Mouse (Mus musculus) embryonic facial prominence, embryonic 10.5 days (tissue): ENCODE data around the gene Hist1h4h. TPM values are rescaled to one million over a fixed set of nuclear protein-coding genes. Genes with fewer than 3 reads are reported as not detected.

ENCODE experiments used
- DNase-seq: peaks from one replicate; pipeline ENCODE4 v3.0.0-alpha.2; 2017; ENCODE audit warnings: low spot score
- H3K27ac ChIP-seq: fragments of 300-500 bp; sonication (generic); replicated peaks from 2 replicates; pipeline ENCODE4 v1.5.1; 2016; ENCODE audit warnings: mild to moderate bottlenecking
- H3K27me3 ChIP-seq: fragments of 300-500 bp; sonication (generic); replicated peaks from 2 replicates; pipeline ENCODE4 v1.6.1; 2016; ENCODE audit warnings: low read depth, mild to moderate bottlenecking; ENCODE audit not compliant: poor library complexity, severe bottlenecking
- H3K36me3 ChIP-seq: fragments of 300-500 bp; sonication (generic); replicated peaks from 2 replicates; pipeline ENCODE4 v1.6.1; 2016; ENCODE audit warnings: mild to moderate bottlenecking, moderate library complexity
- H3K4me1 ChIP-seq: fragments of 300-500 bp; sonication (generic); 2 replicates; pipeline ENCODE4 v1.6.1; 2016
- H3K4me3 ChIP-seq: fragments of 300-500 bp; sonication (generic); 2 replicates; pipeline ENCODE4 v1.5.1; 2016; ENCODE audit warnings: mild to moderate bottlenecking, moderate library complexity
- H3K9me3 ChIP-seq: fragments of 300-500 bp; sonication (generic); 2 replicates; pipeline ENCODE4 v1.6.1; 2016; ENCODE audit warnings: mild to moderate bottlenecking
- WGBS: fragments of 180-500 bp; shearing (Covaris S2); methylation state at CpG from one replicate; pipeline ENCODE4 v1.1.7; 2016; 5-methylcytosine and 5-hydroxymethylcytosine counted together
- polyA plus RNA-seq: library from polyadenylated mRNA; unstranded; fragments of >200 nt; fragmentation: Nextera tagmentation; extraction: Ambion mirVana; gene quantifications from 2 replicates; pipeline ENCODE4 v1.2.1, GENCODE M21; 2016

Gene Hist1h4h
- polyA plus RNA-seq, result 2.7 and 3.0 TPM in 2 replicates

DNA sequence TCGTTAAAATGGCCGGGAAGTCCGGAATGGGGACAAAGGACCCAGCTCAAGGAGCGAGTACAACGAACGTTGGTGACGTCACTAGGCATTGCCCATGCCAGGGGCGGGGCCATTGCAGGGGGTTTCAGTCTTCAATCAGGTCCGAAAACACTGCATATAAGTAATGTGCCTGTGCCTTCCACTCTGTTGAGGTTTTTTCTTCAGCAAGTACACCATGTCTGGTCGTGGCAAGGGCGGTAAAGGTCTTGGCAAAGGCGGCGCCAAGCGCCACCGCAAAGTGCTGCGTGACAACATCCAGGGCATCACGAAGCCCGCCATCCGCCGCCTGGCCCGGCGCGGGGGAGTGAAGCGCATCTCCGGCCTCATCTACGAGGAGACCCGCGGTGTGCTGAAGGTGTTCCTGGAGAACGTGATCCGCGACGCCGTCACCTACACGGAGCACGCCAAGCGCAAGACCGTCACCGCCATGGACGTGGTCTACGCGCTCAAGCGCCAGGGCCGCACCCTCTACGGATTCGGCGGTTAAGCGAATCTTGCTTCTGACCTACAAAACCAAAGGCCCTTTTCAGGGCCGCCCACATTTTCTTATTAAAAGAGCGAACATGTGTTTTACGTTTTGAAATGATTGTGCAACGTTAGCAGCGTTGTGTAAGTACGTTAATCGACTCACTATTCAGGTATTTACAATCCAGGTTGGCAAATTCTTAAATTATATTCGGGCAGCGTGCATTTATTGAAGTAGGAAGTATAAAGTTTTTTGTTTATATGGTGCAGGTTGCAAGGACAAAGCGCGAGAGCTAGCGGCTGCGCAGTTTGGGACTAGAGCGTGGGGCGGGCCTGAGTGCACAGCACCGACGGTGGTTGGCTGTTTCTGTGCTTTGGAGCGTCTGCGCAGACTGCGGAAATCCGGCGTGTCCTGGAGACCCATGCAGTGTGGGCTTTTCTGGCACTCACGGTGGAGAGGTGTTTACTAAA, at the start of gene Hist1h4h:
TSS of gene Hist1h4h (plus strand) at position 150 of the 975 bp plus-strand sequence.
- H3K4me1 ChIP-seq, result peaks cover 31% of the 10 kb centered on the region
- no peaks in the 10 kb centered on the region for H3K9me3 ChIP-seq
- WGBS, result under 1% methylated on average over 67 of the region's 70 CpGs
- H3K4me3 ChIP-seq, result peak within 1 kb of the TSS; percentile 60
- peak; percentile 95 for DNase-seq
- H3K27me3 ChIP-seq, result no peaks in the 10 kb centered on the region
- peak within 1 kb of the TSS; percentile 94 for H3K27ac ChIP-seq
- H3K36me3 ChIP-seq, result no peaks in the 10 kb centered on the region

DNA sequence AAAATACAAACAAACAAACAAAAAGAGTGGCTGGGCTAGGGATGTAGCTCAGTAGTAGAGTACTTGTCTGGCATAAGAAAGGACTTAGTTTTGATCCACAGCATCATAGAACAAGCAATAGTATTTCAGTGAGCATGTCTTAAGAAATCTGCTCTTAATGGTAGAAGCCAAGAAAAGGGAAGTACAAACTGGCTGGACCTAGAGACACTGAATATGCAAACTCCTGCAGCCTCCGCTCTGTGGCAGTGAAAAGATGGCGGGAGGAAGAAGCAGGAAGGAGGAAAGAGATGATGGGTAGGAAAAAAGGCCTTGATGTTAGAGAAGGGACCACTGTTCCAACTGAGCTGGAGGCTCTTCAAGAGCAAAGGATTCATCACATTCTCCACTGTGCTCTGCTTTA, 47.7 kb upstream of the Hist1h4h start:
- H3K9me3 ChIP-seq, result no peaks in the 10 kb centered on the region
- no peaks in the 10 kb centered on the region for H3K36me3 ChIP-seq
- 0 out of 2 replicates have a peak, but pooled peaks cover 7% of the 10 kb centered on the region for H3K27me3 ChIP-seq
- peaks cover 13% of the 10 kb centered on the region for H3K4me1 ChIP-seq
- no peak overlapping the region for H3K27ac ChIP-seq
- no peak overlapping the region for H3K4me3 ChIP-seq
- WGBS, result 94% methylated on average over 2 of the region's 2 CpGs
- no peak for DNase-seq

DNA sequence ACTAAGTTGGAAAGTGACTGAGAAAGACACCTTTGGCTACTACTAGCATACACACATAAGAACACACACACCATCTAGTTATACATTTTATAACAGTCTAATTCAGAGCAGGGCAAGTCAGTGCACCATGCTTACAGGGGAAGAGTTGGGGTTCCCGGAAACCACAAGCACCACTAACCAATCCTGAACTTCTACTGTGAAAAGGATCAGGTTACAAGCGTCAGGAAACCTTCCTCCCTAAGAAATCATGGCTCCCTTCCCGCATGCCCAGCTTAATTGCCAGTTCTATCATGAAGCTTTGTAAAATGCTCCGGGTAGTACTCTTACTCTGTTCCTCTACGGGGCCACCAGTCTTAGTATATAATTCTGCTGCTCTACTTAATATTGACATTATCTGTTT, 45.6 kb upstream of the Hist1h4h start:
- H3K4me3 ChIP-seq, result no peak overlapping the region

DNA sequence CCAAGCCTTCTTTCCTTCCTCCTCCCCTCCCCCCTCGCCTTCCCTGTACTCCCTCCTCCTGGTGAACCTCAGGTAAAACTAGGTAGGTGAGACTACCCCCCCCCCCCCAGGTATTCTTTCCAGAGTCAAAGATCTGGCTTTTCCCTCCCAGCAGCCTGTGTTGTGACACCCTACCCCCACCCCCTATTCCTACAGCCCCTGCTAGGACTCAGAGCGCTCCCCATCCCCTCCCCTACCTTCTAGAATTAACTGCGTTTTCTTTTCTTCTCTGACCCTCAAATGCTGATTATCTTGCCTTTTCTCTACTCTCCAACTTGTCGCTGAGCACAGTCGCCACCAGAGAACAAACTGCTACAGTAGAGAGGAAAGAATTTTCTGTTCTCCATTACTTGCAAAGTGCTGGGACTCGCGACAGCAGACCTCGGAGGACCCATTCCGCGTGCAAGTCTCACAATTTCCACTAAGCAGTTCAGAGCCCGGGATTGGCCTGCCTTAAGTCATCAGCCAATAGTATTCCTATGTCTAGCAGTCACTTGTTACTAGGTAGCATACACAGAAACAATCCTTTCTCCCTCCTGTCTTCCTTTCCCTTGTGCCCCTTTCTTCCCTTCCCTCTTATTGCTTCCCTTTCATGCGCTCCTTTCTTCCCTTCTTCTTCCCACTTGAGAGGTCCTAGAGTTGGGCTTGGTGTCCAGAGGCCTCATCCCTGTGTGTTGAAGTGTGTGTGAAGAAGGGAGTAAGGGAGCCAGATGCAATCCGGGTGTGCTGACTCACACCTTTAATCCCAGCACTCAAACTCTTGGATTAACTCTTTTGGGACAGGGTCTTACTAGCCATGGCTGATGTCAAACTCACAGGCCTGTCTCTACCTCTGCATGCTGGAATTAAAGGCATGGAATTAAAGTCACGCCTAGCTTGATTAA, 42.2 kb upstream of the Hist1h4h start, which contains the start of gene Btn2a2:
TSS of gene Btn2a2 (minus strand) at position 458 of the 923 bp plus-strand sequence.
- 5% methylated on average over 14 of the region's 14 CpGs for WGBS
- H3K27ac ChIP-seq, result peak within 1 kb of the TSS; percentile 72
- H3K4me1 ChIP-seq, result peaks cover 25% of the 10 kb centered on the region
- no peaks in the 10 kb centered on the region for H3K9me3 ChIP-seq
- H3K36me3 ChIP-seq, result no peaks in the 10 kb centered on the region
- peak; percentile 79 for DNase-seq
- peak within 1 kb of the TSS; percentile 59 for H3K4me3 ChIP-seq
- peaks cover 16% of the 10 kb centered on the region for H3K27me3 ChIP-seq

More for the DNA sequence above, 45.6 kb upstream of the Hist1h4h start:
- no peaks in the 10 kb centered on the region for H3K36me3 ChIP-seq
- H3K27ac ChIP-seq, result no peak overlapping the region
- peaks cover 21% of the 10 kb centered on the region for H3K4me1 ChIP-seq
- H3K9me3 ChIP-seq, result no peaks in the 10 kb centered on the region
- 0 out of 2 replicates have a peak, but pooled peaks cover 8% of the 10 kb centered on the region for H3K27me3 ChIP-seq
- no peak for DNase-seq
- WGBS, result 46% methylated on average over 5 of the region's 5 CpGs

DNA sequence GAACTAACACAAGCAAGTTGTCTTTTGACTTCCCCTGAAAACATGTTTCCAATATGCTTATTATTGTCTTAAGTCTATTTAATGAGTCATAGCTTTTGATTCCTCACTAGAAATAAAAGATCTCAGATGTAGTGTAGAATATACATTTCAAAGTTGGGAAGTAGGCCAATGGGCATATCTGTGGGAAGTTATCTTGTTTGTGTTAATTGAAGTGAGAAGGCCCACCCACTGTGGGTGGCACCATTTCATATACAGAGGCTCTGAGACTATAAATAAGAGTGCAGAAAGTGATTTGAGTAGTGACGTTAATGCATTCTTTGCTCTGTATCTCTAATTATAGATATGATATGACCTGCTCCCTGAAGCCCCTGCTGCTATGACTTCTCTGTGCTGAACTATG, 40.0 kb upstream of the Hist1h4h start:
- H3K36me3 ChIP-seq, result no peaks in the 10 kb centered on the region
- no peaks in the 10 kb centered on the region for H3K9me3 ChIP-seq
- WGBS, result 69% methylated on average over 1 of the region's 1 CpGs
- H3K27ac ChIP-seq, result no peak overlapping the region
- peaks cover 16% of the 10 kb centered on the region for H3K27me3 ChIP-seq
- H3K4me1 ChIP-seq, result peaks cover 18% of the 10 kb centered on the region
- DNase-seq, result no peak
- no peak overlapping the region for H3K4me3 ChIP-seq

DNA sequence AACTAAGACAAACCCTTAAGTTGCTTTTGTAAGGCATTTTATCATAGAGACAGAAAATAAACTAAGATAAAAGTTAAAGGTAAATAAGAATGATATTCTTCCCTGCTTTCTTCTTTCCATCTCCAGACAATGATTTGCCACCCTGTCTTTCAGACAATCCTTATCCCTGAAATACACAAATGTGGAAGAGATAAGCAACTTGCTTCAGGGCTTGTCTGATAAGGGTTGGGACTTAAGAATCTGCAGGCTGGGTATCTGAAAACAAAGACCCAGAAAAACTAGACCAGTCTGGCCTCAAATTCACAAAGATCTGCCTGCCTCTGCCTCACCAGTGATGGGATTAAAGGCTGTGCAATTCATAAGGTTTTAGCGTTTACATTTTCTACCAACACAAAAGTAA, 39.6 kb upstream of the Hist1h4h start:
- peaks cover 18% of the 10 kb centered on the region for H3K4me1 ChIP-seq
- DNase-seq, result no peak
- peaks cover 16% of the 10 kb centered on the region for H3K27me3 ChIP-seq
- no peaks in the 10 kb centered on the region for H3K9me3 ChIP-seq
- 14% methylated on average over 1 of the region's 1 CpGs for WGBS
- no peak overlapping the region for H3K27ac ChIP-seq
- no peak overlapping the region for H3K4me3 ChIP-seq
- no peaks in the 10 kb centered on the region for H3K36me3 ChIP-seq

DNA sequence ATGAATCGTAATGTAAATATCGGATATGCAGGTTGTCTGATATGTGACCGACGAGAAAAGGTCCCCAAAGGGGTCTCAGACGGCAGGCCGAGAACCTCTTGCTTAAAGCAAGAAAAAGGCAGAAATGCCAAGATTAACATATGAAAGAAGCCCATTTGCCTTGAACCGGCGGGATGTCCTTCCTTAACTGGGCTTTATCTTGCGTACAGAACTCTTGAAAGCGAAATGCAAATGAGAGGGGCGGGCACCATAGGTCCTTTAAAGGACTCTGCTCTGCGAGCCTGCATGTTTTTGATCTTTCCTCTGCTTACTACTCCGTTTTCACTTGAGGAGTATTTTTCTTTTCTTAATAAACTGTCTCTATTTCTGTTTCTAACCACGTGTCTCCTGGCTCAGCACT, 38.9 kb upstream of the Hist1h4h start:
- Histone ChIP-seq H3K4me3 (peak overlapping the region; percentile 51), H3K27ac (no peak overlapping the region), H3K36me3 (no peaks in the 10 kb centered on the region), H3K27me3 (peaks cover 16% of the 10 kb centered on the region), H3K4me1 (peaks cover 19% of the 10 kb centered on the region), H3K9me3 (no peaks in the 10 kb centered on the region)
- WGBS, result 6% methylated on average over 14 of the region's 14 CpGs
- DNase-seq, result no peak

DNA sequence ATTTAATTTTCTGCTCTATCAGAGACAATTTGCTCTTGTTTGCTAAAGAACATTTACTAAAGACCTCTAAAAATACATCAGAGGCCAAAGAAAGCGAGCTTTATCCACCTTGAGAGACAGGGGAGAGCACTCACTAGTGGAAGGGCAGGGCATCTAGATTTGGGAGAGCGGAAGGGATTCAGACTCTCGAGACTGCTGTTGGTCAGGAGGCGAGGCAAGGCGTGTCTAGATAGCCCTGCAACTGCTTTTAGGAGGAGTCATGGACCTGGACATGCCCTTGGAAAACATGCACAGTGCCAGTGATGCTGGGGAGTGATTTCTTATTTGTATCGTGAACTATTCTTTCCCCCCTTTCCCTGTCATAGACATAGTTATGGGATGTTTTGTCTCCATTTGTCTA, 35.3 kb upstream of the Hist1h4h start:
- no peak overlapping the region for H3K4me3 ChIP-seq
- peaks cover 8% of the 10 kb centered on the region for H3K27me3 ChIP-seq
- no peaks in the 10 kb centered on the region for H3K36me3 ChIP-seq
- WGBS, result 73% methylated on average over 6 of the region's 6 CpGs
- no peak for DNase-seq
- H3K4me1 ChIP-seq, result peaks cover 32% of the 10 kb centered on the region
- no peak overlapping the region for H3K27ac ChIP-seq
- no peaks in the 10 kb centered on the region for H3K9me3 ChIP-seq

DNA sequence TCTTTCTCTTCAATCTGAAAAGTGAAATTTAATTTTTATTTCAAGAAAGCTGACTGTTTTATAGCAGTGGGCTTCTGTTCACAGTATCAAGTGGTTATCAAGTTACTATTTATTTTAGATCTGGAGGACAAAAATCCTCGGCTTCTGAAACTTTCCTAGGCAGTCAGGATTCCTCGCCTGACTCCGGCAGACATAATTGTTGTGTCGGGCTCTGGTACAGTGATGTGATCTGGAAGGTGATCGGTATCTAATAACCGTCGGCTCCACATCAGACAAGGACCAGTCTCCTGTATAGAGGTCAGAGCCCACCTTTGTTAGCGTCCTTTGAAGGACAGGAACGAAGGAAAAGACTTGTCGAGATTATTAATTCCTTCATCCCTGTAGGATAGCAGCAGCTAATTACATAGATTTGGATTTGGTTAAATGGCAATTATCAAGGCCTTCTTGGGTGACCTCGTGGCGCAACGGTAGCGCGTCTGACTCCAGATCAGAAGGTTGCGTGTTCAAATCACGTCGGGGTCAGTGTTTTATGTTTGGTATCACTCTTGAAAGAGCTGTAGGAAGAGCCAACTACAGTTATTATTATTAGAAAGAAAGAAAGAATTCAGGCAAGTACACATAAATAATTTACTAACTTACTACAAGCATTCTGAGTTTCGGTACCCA, 33.1 kb upstream of the Hist1h4h start:
- WGBS, result under 1% methylated on average over 19 of the region's 19 CpGs
- no peak overlapping the region for H3K27ac ChIP-seq
- peaks cover 2% of the 10 kb centered on the region for H3K27me3 ChIP-seq
- H3K4me1 ChIP-seq, result peaks cover 41% of the 10 kb centered on the region
- peak overlapping the region; percentile 56 for H3K4me3 ChIP-seq
- DNase-seq, result peak; percentile 76
- H3K36me3 ChIP-seq, result no peaks in the 10 kb centered on the region
- no peaks in the 10 kb centered on the region for H3K9me3 ChIP-seq

DNA sequence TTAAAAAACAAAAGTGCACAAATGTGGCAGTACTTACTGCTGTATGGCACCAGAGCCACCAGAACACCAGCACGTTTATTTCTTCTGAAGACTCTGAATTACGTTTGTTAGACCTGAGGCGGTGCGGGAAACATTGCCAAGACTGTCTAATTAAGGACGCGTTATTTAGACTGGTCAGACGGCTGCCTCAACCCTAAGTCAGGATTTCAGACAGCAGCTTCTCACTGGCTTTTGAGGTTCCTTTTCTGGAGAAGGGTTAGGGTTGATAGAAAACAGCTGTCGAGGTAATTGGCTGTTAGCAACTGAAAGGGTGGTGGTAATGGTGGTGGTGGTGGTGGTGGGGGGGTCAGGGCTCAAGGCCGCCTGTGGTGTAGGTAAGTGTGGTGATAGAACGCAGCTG, 32.2 kb upstream of the Hist1h4h start:
- H3K4me3 ChIP-seq, result peak overlapping the region; percentile 56
- H3K4me1 ChIP-seq, result peaks cover 45% of the 10 kb centered on the region
- H3K27me3 ChIP-seq, result no peaks in the 10 kb centered on the region
- DNase-seq, result peak; percentile 68
- WGBS, result 3% methylated on average over 10 of the region's 10 CpGs
- H3K9me3 ChIP-seq, result no peaks in the 10 kb centered on the region
- peak overlapping the region; percentile 44 for H3K27ac ChIP-seq
- H3K36me3 ChIP-seq, result no peaks in the 10 kb centered on the region

DNA sequence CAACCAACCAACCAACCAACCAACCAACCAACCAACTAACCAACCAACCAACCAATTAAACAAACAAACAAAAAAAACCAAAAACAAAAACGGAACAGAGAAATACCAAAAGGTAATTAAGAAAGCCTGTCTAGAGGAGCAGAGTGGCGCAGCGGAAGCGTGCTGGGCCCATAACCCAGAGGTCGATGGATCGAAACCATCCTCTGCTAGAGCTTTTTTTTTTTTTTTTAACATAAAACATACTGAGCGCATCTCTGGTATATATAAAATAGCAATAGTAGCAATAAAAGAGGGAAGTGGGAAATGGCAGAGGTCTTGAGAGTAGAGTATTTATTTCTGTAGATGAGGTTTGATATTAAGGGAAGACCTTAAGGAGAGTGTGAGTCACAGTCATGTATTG, 30.9 kb upstream of the Hist1h4h start:
- no peak overlapping the region for H3K27ac ChIP-seq
- DNase-seq, result peak; percentile 19
- peak overlapping the region; percentile 56 for H3K4me3 ChIP-seq
- 2% methylated on average over 7 of the region's 7 CpGs for WGBS
- H3K4me1 ChIP-seq, result peaks cover 53% of the 10 kb centered on the region
- no peaks in the 10 kb centered on the region for H3K9me3 ChIP-seq
- no peaks in the 10 kb centered on the region for H3K27me3 ChIP-seq
- no peaks in the 10 kb centered on the region for H3K36me3 ChIP-seq
